Mouse (Mus musculus): ENCODE data around the gene Actr5.

DNA sequence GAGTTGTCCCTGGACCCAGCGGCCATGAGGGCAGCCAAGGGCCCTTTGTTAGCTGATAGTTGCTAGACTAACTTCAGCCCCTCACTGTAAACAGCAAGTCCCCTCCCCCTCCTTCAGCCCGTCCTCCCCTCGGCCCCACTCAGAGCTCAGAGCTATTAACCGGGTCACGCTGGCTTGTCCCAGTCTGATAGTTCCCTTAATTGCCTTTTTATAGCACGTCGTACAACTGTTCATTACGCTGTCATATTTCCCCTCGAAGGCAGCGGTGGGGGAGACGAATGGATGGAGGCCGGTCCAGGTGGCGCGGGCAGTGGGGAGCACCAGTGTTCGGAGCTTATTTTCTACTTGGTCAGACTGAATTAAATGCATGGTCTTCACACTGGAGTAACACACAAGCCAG, 22.0 kb upstream of the Actr5 start:
- no peak for TF ChIP-seq CTCF (IDR thresholded peaks at IDR 0.05; ENCODE audit: borderline replicate concordance, insufficient read depth, low read depth, low read length)
- no peak for TF ChIP-seq POLR2A (IDR thresholded peaks at IDR 0.05; ENCODE audit: borderline replicate concordance, insufficient read depth, low read length)

Measured in cerebellum, adult 2 months (tissue).